Mouse (Mus musculus): Measurements from ENCODE around the gene Ank3. TPM values are rescaled to one million over a fixed set of nuclear protein-coding genes. Genes with fewer than 3 reads are reported as not detected.
A peak's percentile ranks its signal among the peaks of the same experiment; 100 is the strongest.

Ank3 gene
- polyA plus RNA-seq, 1 experiment from 2014 or later = 21.6 TPM

GRCm38 (mm10) chr10:69645929-69646328, 247.4 kb downstream of the Ank3 start:
- Histone ChIP-seq H3K4me2 (replicated peaks; ENCODE audit: low read depth) (no peak overlapping the region), H3K9me3 (ENCODE audit: control insufficient read depth) (no peaks in the 10 kb centered on the region), H3K4me3 (ENCODE audit: low read depth, low read length) (no peak overlapping the region), H3K9ac (ENCODE audit: low read depth, low read length) (no peak overlapping the region), H3K27me3 (replicated peaks; ENCODE audit: control insufficient read depth, insufficient read depth, low read length) (no peaks in the 10 kb centered on the region), H3K36me3 (ENCODE audit: control insufficient read depth, insufficient read depth) (no peaks in the 10 kb centered on the region), H3K4me1 (replicated peaks; ENCODE audit: control insufficient read depth, insufficient read depth, low read length) (no peaks in the 10 kb centered on the region), H3K27ac (ENCODE audit: low read depth, low read length) (no peak overlapping the region)
- no peak for ATAC-seq
- no peak for TF ChIP-seq CTCF (IDR thresholded peaks at IDR 0.05; ENCODE audit: low read depth)
- 95% methylated on average over 9 of the region's 9 CpGs for WGBS

- H3K4me3 ChIP-seq (ENCODE audit: low read depth, low read length) = no peak overlapping the region
- no peaks in the 10 kb centered on the region for H3K36me3 ChIP-seq (ENCODE audit: control insufficient read depth, insufficient read depth)
- H3K9me3 ChIP-seq (ENCODE audit: control insufficient read depth) = no peaks in the 10 kb centered on the region
- H3K4me2 ChIP-seq (replicated peaks; ENCODE audit: low read depth) = no peak overlapping the region
- TF ChIP-seq CTCF (IDR thresholded peaks at IDR 0.05; ENCODE audit: low read depth) = no peak
- H3K9ac ChIP-seq (ENCODE audit: low read depth, low read length) = no peak overlapping the region
- H3K4me1 ChIP-seq (replicated peaks; ENCODE audit: control insufficient read depth, insufficient read depth, low read length) = no peaks in the 10 kb centered on the region
- no peaks in the 10 kb centered on the region for H3K27me3 ChIP-seq (replicated peaks; ENCODE audit: control insufficient read depth, insufficient read depth, low read length)
- WGBS = 40% methylated on average over 4 of the region's 4 CpGs
- H3K27ac ChIP-seq (ENCODE audit: low read depth, low read length) = no peak overlapping the region
- no peak for ATAC-seq
Measured at GRCm38 (mm10) chr10:69650074-69650473, 251.5 kb downstream of the Ank3 start.

- WGBS = 37% methylated on average over 5 of the region's 5 CpGs
- H3K9me3 ChIP-seq (ENCODE audit: control insufficient read depth) = no peaks in the 10 kb centered on the region
- no peak for ATAC-seq
Measured at GRCm38 (mm10) chr10:69652660-69653059, 254.1 kb downstream of the Ank3 start.

GRCm38 (mm10) chr10:69653121-69653677, 254.6 kb downstream of the Ank3 start:
- TF ChIP-seq CTCF (IDR thresholded peaks at IDR 0.05; ENCODE audit: low read depth) = no peak
- Histone ChIP-seq H3K4me1 (replicated peaks; ENCODE audit: control insufficient read depth, insufficient read depth, low read length) (no peaks in the 10 kb centered on the region), H3K4me2 (replicated peaks; ENCODE audit: low read depth) (no peak overlapping the region), H3K4me3 (ENCODE audit: low read depth, low read length) (no peak overlapping the region), H3K27me3 (replicated peaks; ENCODE audit: control insufficient read depth, insufficient read depth, low read length) (no peaks in the 10 kb centered on the region), H3K9ac (ENCODE audit: low read depth, low read length) (no peak overlapping the region), H3K36me3 (ENCODE audit: control insufficient read depth, insufficient read depth) (no peaks in the 10 kb centered on the region), H3K27ac (ENCODE audit: low read depth, low read length) (no peak overlapping the region), H3K9me3 (ENCODE audit: control insufficient read depth) (no peaks in the 10 kb centered on the region)
- WGBS = 20% methylated on average over 5 of the region's 5 CpGs
- ATAC-seq = no peak

More at GRCm38 (mm10) chr10:69652660-69653059, 254.1 kb downstream of the Ank3 start:
- no peak overlapping the region for H3K4me3 ChIP-seq (ENCODE audit: low read depth, low read length)
- H3K36me3 ChIP-seq (ENCODE audit: control insufficient read depth, insufficient read depth) = no peaks in the 10 kb centered on the region
- H3K27me3 ChIP-seq (replicated peaks; ENCODE audit: control insufficient read depth, insufficient read depth, low read length) = no peaks in the 10 kb centered on the region
- TF ChIP-seq CTCF (IDR thresholded peaks at IDR 0.05; ENCODE audit: low read depth) = no peak
- no peak overlapping the region for H3K27ac ChIP-seq (ENCODE audit: low read depth, low read length)
- no peak overlapping the region for H3K4me2 ChIP-seq (replicated peaks; ENCODE audit: low read depth)
- H3K9ac ChIP-seq (ENCODE audit: low read depth, low read length) = no peak overlapping the region
- H3K4me1 ChIP-seq (replicated peaks; ENCODE audit: control insufficient read depth, insufficient read depth, low read length) = no peaks in the 10 kb centered on the region

GRCm38 (mm10) chr10:69654176-69654575, 255.6 kb downstream of the Ank3 start:
- no peak for ATAC-seq
- Histone ChIP-seq H3K27ac (ENCODE audit: low read depth, low read length) (no peak overlapping the region), H3K9me3 (ENCODE audit: control insufficient read depth) (no peaks in the 10 kb centered on the region), H3K4me2 (replicated peaks; ENCODE audit: low read depth) (no peak overlapping the region), H3K4me1 (replicated peaks; ENCODE audit: control insufficient read depth, insufficient read depth, low read length) (no peaks in the 10 kb centered on the region), H3K27me3 (replicated peaks; ENCODE audit: control insufficient read depth, insufficient read depth, low read length) (no peaks in the 10 kb centered on the region), H3K9ac (ENCODE audit: low read depth, low read length) (no peak overlapping the region), H3K36me3 (ENCODE audit: control insufficient read depth, insufficient read depth) (no peaks in the 10 kb centered on the region), H3K4me3 (ENCODE audit: low read depth, low read length) (no peak overlapping the region)
- 78% methylated on average over 2 of the region's 2 CpGs for WGBS
- TF ChIP-seq CTCF (IDR thresholded peaks at IDR 0.05; ENCODE audit: low read depth) = peak; percentile 35; the same call in 1 of the 2 replicates

- ATAC-seq = no peak
- Histone ChIP-seq H3K9me3 (ENCODE audit: control insufficient read depth) (no peaks in the 10 kb centered on the region), H3K4me3 (ENCODE audit: low read depth, low read length) (no peak overlapping the region), H3K36me3 (ENCODE audit: control insufficient read depth, insufficient read depth) (no peaks in the 10 kb centered on the region), H3K4me1 (replicated peaks; ENCODE audit: control insufficient read depth, insufficient read depth, low read length) (no peaks in the 10 kb centered on the region), H3K27me3 (replicated peaks; ENCODE audit: control insufficient read depth, insufficient read depth, low read length) (no peaks in the 10 kb centered on the region), H3K9ac (ENCODE audit: low read depth, low read length) (no peak overlapping the region), H3K27ac (ENCODE audit: low read depth, low read length) (no peak overlapping the region), H3K4me2 (replicated peaks; ENCODE audit: low read depth) (no peak overlapping the region)
- TF ChIP-seq CTCF (IDR thresholded peaks at IDR 0.05; ENCODE audit: low read depth) = peak; percentile 87
- WGBS = 18% methylated on average over 13 of the region's 13 CpGs
Measured at GRCm38 (mm10) chr10:69654866-69655633, 256.5 kb downstream of the Ank3 start.

Data from intestine, postnatal 0 days (tissue).